Mouse (Mus musculus) forebrain, embryonic 16.5 days (tissue): ENCODE results near the gene Tfpt. TPM values are rescaled to one million over a fixed set of nuclear protein-coding genes. Genes with fewer than 3 reads are reported as not detected.
"Not testable (repeated sequence)": the region's sequence is repeated elsewhere in the genome, so short reads cannot be mapped to it uniquely, and the experiment has no call there.

ENCODE experiments used
- ATAC-seq: fragments of 200-750 bp; cut with Nextera tagmentation; 2 replicates; pipeline ENCODE4 v1.8.0; 2017; ENCODE audit warnings: mild to moderate bottlenecking, moderate library complexity
- H3K27ac ChIP-seq: fragments of 300-500 bp; sonication (generic); 2 replicates; pipeline ENCODE4 v1.5.1; 2014; ENCODE audit warnings: low read length, control low read depth
- H3K27me3 ChIP-seq: fragments of 300-500 bp; sonication (generic); replicated peaks from 2 replicates; pipeline ENCODE4 v1.6.1; 2014; ENCODE audit warnings: low read length; ENCODE audit not compliant: control insufficient read depth, insufficient read depth
- H3K36me3 ChIP-seq: fragments of 300-500 bp; sonication (generic); 2 replicates; pipeline ENCODE4 v1.6.1; 2014; ENCODE audit not compliant: control insufficient read depth, insufficient read depth
- H3K4me1 ChIP-seq: fragments of 300-500 bp; sonication (generic); replicated peaks from 2 replicates; pipeline ENCODE4 v1.6.1; 2014; ENCODE audit warnings: low read length; ENCODE audit not compliant: control insufficient read depth, insufficient read depth
- H3K4me2 ChIP-seq: fragments of 300-500 bp; sonication (generic); 2 replicates; pipeline ENCODE4 v1.6.1; 2014; ENCODE audit warnings: mild to moderate bottlenecking, low read length, control low read depth
- H3K4me3 ChIP-seq: fragments of 300-500 bp; sonication (generic); replicated peaks from 2 replicates; pipeline ENCODE4 v1.5.1; 2014; ENCODE audit warnings: mild to moderate bottlenecking, low read length, control low read depth
- H3K9ac ChIP-seq: fragments of 300-500 bp; sonication (generic); replicated peaks from 2 replicates; pipeline ENCODE4 v1.6.1; 2014; ENCODE audit warnings: low read depth, low read length, control low read depth
- H3K9me3 ChIP-seq: fragments of 300-500 bp; sonication (generic); 2 replicates; pipeline ENCODE4 v1.6.1; 2016; ENCODE audit warnings: low read length; ENCODE audit not compliant: control insufficient read depth
- WGBS: fragments of 180-500 bp; shearing (Covaris S2); extraction: QIAGEN DNeasy Blood & Tissue Kit; methylation state at CpG from one replicate; pipeline ENCODE4 v1.1.7; 2014; 5-methylcytosine and 5-hydroxymethylcytosine counted together
- polyA plus RNA-seq: library from polyadenylated mRNA; unstranded; fragments of >200 nt; fragmentation: Nextera tagmentation; extraction: Ambion mirVana; gene quantifications from 2 replicates; pipeline ENCODE4 v1.2.1, GENCODE M21; 2015

Gene Tfpt
- polyA plus RNA-seq, 1 experiment from 2014 or later: 31.9 TPM

GRCm38 (mm10) chr7:3608668-3609067, 21.1 kb downstream of the Tfpt start:
- no peak overlapping the region for H3K27ac ChIP-seq
- H3K27me3 ChIP-seq: no peaks in the 10 kb centered on the region
- H3K9ac ChIP-seq: no peak overlapping the region
- WGBS: 96% methylated on average over 3 of the region's 3 CpGs
- H3K4me2 ChIP-seq: no peak overlapping the region
- no peak for ATAC-seq
- no peaks in the 10 kb centered on the region for H3K9me3 ChIP-seq
- H3K4me3 ChIP-seq: no peak overlapping the region
- no peaks in the 10 kb centered on the region for H3K4me1 ChIP-seq
- no peaks in the 10 kb centered on the region for H3K36me3 ChIP-seq

DNA sequence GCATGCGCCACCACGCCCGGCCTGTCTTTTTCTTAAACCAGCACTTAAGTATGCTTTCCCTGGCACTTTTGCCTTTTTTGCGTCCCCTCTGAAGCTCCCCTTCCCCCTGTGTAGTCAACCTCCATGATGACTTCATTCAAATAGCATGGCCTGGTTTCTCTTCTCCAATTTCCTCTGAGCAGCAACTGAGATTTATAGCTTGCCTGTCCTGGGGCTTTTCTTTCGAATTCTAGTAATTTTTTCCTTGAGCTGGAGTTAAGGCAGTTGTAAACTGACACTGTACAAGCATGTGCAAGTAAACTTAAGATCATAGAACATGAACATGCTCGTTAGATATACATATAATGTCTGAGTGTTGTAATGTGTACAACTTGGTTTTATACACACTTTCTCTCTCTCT, 22.3 kb downstream of the Tfpt start:
- Histone ChIP-seq H3K27ac (no peak overlapping the region), H3K4me2 (no peak overlapping the region), H3K27me3 (no peaks in the 10 kb centered on the region), H3K4me3 (no peak overlapping the region), H3K9me3 (no peaks in the 10 kb centered on the region), H3K9ac (no peak overlapping the region), H3K36me3 (no peaks in the 10 kb centered on the region), H3K4me1 (no peaks in the 10 kb centered on the region)
- ATAC-seq: no peak
- 85% methylated on average over 6 of the region's 6 CpGs for WGBS

DNA sequence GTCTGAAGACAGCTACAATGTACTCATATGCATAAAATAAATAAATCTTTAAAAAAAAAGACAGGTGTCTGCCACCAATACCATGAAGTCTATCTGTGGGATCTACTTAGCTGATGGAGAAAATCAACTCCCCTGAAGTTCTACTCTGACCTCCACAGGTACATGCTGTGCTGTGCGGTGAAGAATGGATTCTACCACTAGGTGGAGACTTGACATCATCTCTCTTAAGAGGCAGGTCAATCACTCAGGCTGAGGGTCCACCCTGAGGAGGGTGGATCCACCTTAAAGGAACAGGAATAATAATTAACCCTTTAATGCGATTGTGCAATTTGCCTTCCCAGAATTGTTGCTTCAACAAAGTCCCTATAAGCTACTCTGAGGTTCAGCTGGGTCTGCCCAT, 22.9 kb downstream of the Tfpt start:
- Histone ChIP-seq H3K36me3 (no peaks in the 10 kb centered on the region), H3K9ac (no peak overlapping the region), H3K4me2 (no peak overlapping the region), H3K4me1 (no peaks in the 10 kb centered on the region), H3K4me3 (no peak overlapping the region), H3K27me3 (no peaks in the 10 kb centered on the region), H3K27ac (no peak overlapping the region), H3K9me3 (no peaks in the 10 kb centered on the region)
- no peak for ATAC-seq
- WGBS: 20% methylated on average over 2 of the region's 2 CpGs

DNA sequence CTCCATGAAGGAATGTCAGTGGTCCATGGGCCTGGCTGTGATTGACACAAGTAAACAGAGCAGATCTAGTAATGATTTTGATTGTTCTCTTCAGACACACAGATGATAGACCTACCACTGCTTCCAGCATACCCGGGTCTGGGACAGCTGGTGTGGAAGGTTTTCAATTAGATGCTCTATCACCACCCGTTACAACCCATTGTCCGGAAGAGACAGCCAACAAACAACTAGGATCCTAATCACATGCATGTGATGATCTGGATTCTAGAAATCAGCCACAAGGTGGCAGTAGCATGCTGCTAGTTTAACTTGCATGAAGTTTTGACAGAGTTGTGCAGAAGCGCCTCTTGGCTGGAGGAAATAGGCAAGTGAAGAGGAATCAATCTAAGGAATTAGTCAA, 28.6 kb downstream of the Tfpt start:
- no peak overlapping the region for H3K4me2 ChIP-seq
- H3K9me3 ChIP-seq: no peaks in the 10 kb centered on the region
- WGBS: 8% methylated on average over 4 of the region's 4 CpGs
- H3K4me1 ChIP-seq: no peaks in the 10 kb centered on the region
- H3K27me3 ChIP-seq: no peaks in the 10 kb centered on the region
- H3K4me3 ChIP-seq: no peak overlapping the region
- H3K9ac ChIP-seq: no peak overlapping the region
- H3K27ac ChIP-seq: no peak overlapping the region
- peak; percentile 49 for ATAC-seq
- no peaks in the 10 kb centered on the region for H3K36me3 ChIP-seq

DNA sequence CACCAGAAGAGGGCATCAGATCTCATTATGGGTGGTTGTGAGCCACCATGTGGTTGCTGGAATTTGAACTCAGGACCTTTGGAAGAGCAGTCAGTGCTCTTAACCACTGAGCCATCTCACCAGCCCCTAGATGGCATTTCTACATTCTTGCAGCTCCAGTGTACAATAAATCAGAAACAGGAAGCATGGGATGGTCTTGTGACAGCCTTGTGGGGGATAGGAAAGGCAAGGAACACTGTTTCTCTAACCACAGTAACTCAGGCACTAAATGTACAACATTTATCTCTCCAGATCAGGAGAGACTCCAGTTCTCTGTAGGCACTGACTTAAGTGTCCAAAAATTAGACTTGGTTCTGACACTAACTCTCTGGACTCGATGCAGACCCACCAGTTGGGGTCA, 32.0 kb downstream of the Tfpt start:
- ATAC-seq, H3K9ac ChIP-seq, H3K4me1 ChIP-seq, H3K27ac ChIP-seq, H3K4me2 ChIP-seq, H3K36me3 ChIP-seq, H3K27me3 ChIP-seq, H3K4me3 ChIP-seq, H3K9me3 ChIP-seq: not testable (repeated sequence)
- 62% methylated on average over 1 of the region's 1 CpGs for WGBS

- Histone ChIP-seq H3K4me1 (no peaks in the 10 kb centered on the region), H3K9ac (no peak overlapping the region), H3K4me2 (no peak overlapping the region), H3K9me3 (no peaks in the 10 kb centered on the region), H3K4me3 (no peak overlapping the region), H3K27me3 (no peaks in the 10 kb centered on the region), H3K27ac (no peak overlapping the region), H3K36me3 (no peaks in the 10 kb centered on the region)
- ATAC-seq: no peak
- 17% methylated on average over 9 of the region's 9 CpGs for WGBS
These were observed 34.6 kb downstream of the Tfpt start for GRCm38 (mm10) chr7:3595146-3595545.

DNA sequence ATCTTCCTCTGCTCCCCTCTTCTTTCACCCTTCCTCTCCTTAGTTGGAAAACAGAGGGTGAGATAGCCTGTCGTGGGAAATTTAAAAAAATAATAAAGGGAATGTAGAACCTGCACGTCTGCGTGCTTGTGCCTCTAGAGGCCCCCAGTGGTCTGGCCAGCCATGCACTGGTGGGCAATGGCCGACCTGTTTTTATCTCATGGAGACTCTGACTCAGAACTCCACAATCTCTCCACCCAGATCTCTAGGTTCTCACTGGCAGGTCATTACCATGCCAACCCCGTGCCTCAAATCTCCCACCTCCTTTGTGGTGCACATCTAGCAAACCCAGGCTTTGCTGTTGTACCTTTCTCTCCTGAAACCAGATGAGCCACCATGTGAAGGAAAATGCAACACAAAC, 35.0 kb downstream of the Tfpt start:
- H3K9me3 ChIP-seq: no peaks in the 10 kb centered on the region
- WGBS: 30% methylated on average over 5 of the region's 5 CpGs
- H3K4me3 ChIP-seq: no peak overlapping the region
- H3K27me3 ChIP-seq: no peaks in the 10 kb centered on the region
- no peak overlapping the region for H3K4me2 ChIP-seq
- no peak overlapping the region for H3K27ac ChIP-seq
- H3K4me1 ChIP-seq: no peaks in the 10 kb centered on the region
- H3K9ac ChIP-seq: no peak overlapping the region
- no peaks in the 10 kb centered on the region for H3K36me3 ChIP-seq
- ATAC-seq: no peak

DNA sequence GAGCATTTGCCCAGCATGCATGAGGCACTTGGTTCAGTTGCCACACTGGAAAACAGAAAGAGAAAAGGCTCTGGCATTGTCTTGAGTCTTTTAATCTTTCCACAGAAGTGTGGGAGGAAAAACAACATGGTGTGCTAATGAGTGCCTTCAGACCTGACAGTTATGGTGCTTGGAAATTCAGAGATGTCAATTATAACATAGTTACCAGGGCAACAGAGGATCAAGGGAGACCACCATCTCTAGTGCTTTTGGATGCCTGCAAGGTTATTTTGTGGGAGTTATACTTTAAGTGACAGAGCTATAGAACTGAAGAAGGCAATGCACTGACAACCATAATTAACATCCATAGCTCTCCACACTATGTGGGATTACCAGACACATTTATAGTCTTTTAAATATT, 35.9 kb downstream of the Tfpt start:
- Histone ChIP-seq H3K9me3 (no peaks in the 10 kb centered on the region), H3K4me2 (no peak overlapping the region), H3K27ac (no peak overlapping the region), H3K9ac (no peak overlapping the region), H3K4me1 (no peaks in the 10 kb centered on the region), H3K36me3 (no peaks in the 10 kb centered on the region), H3K27me3 (no peaks in the 10 kb centered on the region), H3K4me3 (no peak overlapping the region)
- peak; percentile 33 for ATAC-seq

DNA sequence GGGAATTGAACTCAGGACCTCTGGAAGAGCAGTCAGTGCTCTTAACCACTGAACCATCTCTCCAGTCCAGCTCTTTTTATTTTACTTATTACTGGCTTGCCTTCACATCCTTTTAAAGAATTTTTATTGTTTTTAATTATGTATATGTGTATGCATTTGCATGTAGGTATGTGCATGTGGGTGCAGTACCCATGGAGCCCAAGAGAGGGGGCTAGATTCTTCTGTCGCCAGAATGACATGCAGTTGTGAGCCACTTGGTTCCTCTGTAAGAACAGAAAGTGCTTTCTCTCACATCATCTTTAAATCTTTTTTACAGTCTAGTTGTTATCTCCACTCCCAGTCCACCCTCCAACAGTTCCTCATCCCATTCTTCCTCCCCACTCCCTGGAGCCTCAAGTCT, 38.2 kb downstream of the Tfpt start:
- Histone ChIP-seq H3K4me3 (no peak overlapping the region), H3K4me1 (no peaks in the 10 kb centered on the region), H3K27ac (no peak overlapping the region), H3K4me2 (no peak overlapping the region), H3K9ac (no peak overlapping the region), H3K36me3 (no peaks in the 10 kb centered on the region), H3K27me3 (no peaks in the 10 kb centered on the region), H3K9me3 (no peaks in the 10 kb centered on the region)
- 88% methylated on average over 1 of the region's 1 CpGs for WGBS
- no peak for ATAC-seq

DNA sequence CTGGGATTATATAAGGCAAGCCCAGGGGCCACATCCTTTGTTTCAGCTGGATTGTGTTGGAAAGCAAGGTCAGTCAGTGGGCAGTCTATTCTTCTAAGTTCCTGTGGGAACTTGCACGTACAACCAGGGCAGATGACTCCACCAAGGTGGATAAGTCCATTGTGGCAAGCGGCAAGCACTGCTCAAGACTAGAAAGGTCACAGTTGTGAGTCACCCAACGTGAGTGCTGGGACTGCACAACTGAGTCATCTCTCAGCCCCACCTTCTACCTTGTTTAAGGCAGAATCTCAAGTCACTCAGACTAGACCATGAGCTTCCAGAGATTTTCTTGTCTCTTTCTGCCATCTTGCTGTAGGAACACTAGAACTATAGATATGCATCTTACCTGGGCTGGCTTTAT, 39.2 kb downstream of the Tfpt start:
- H3K4me1 ChIP-seq: no peaks in the 10 kb centered on the region
- no peaks in the 10 kb centered on the region for H3K36me3 ChIP-seq
- ATAC-seq: no peak
- H3K4me3 ChIP-seq: no peak overlapping the region
- 77% methylated on average over 3 of the region's 3 CpGs for WGBS
- no peaks in the 10 kb centered on the region for H3K9me3 ChIP-seq
- H3K4me2 ChIP-seq: no peak overlapping the region
- H3K27me3 ChIP-seq: no peaks in the 10 kb centered on the region
- H3K9ac ChIP-seq: no peak overlapping the region
- no peak overlapping the region for H3K27ac ChIP-seq
